Mouse (Mus musculus): Measurements from ENCODE around the gene Gm19935. TPM values are rescaled to one million over a fixed set of nuclear protein-coding genes. Genes with fewer than 3 reads are reported as not detected.

Gene Gm19935
- polyA plus RNA-seq (2017; shearing (Covaris generic)), result not detected

GRCm38 (mm10) chr8:90817293-90817692 is at the start of gene Gm19935:
TSS of gene Gm19935 (minus strand) at chr8:90817393.

GRCm38 (mm10) chr8:90828181-90828986 is 11.2 kb upstream of the Gm19935 start, which contains the start of gene Chd9:
TSS of gene Chd9 (plus strand) at chr8:90828352.

Other genes with a start within 250 kb of the Gm19935 start
- gene Chd9, start 11.0 kb upstream of the Gm19935 start, polyA plus RNA-seq (2017; shearing (Covaris generic)), result 191 TPM